Mouse (Mus musculus) adrenal gland, adult 18-20 months (tissue): ENCODE results near the gene Optc. TPM values are rescaled to one million over a fixed set of nuclear protein-coding genes. Genes with fewer than 3 reads are reported as not detected.

ENCODE experiments used
- DNase-seq, 2 experiments: peaks; one replicate each; pipeline ENCODE4 v3.0.0; 2021 to 2022; ENCODE audit warnings: low spot score in 2 of 2
- long read RNA-seq, 2 experiments: library from polyadenylated mRNA; stranded (forward); transcript quantifications; one replicate each; pipeline ENCODE4 v2.0.0; 2021
- total RNA-seq, 2 experiments: library from RNA; stranded (reverse); gene quantifications; 1 replicate in 1 of 2; 2 replicates in 1 of 2; pipeline ENCODE4 v1.2.3; 2021

The Optc gene
- total RNA-seq: 1 to 10 TPM; 1.0 to 1.4 TPM
- long read RNA-seq, experiment 1: 0 reads
- long read RNA-seq, experiment 2: 0 reads

DNA sequence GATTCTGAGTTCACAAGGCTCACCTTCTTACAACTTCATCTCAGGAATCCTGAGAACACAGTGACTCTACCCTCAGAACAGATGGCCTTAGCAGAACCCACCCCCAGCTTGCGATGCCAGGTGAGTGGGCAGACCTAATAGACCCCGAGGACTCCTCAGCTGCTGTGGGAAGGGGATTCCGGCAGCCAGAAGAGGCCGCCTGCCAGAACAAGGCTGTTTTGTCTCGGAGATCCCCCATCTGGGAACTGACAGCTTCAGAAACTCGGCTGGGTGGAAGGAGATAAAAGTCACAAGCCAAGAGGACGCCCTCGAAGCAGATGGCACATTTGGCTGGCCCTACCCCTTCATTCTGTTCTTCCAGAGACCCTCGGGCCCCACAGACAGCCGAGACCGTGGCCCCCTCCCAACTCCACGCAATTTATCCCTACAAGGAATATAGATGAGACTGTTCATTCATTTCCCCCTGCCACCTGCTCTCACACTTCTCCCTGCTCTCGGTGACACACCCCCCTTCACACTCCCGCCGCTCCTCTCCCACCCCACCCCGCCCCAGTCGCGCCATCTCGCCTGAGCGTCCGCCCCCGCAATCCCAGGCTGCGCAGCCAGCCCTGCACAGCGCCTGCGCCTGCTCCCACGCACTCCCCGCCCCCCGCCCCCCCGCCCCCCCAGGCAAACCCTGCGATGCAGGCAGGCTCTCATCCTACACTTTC, at the start of gene Optc:
Optc (minus strand) TSS at position 51 of the 710 bp plus-strand sequence.
- DNase-seq: peak in 1 of 2 experiments; percentile 56

GRCm38 (mm10) chr1:133954009-133954408, 46.2 kb upstream of the Optc start:
- DNase-seq: no peak

DNA sequence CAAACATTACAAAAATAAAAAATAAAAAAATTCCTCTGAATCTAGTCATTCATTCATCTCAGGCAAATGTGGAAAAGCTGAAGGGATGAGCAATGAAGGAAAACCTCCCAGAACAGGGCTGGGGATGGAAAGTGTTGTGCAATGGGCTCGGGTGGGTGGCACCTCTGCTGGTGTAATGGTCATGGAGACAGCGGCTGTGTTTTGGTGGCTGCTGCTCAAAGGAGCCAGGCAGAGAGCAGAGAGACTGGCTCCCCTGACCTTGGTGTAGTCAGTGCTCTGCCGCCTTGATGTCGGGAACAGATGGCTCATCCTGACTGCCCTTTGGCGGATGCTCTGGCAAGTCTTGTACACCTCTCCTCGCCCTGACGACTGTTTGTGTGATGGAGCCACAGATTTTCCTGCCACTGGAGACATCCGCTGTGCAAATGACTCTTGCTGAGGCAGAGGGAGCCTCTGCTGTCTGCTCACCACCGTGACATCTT, 45.5 kb upstream of the Optc start:
- DNase-seq: peak; percentile 49 to 54

DNA sequence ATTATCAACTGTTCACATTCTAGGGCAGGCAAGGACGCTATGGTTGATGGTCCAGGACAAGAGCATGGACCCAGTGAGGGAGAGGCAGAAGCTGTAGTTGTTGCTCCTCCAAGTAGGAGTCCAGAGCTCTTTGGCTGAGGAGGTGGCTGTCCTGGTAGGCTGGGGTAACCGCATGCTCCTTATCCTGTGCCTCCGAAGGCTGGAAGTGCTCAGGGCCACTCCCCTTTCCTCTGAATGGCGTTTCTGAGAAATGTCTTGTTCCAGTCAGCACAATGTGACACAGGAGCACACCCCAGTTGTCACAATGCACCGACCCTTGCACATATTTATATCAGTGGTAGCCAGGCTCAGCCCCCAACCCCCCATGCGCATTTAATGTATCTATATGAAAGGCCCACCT, 43.8 kb upstream of the Optc start:
- no peak for DNase-seq

DNA sequence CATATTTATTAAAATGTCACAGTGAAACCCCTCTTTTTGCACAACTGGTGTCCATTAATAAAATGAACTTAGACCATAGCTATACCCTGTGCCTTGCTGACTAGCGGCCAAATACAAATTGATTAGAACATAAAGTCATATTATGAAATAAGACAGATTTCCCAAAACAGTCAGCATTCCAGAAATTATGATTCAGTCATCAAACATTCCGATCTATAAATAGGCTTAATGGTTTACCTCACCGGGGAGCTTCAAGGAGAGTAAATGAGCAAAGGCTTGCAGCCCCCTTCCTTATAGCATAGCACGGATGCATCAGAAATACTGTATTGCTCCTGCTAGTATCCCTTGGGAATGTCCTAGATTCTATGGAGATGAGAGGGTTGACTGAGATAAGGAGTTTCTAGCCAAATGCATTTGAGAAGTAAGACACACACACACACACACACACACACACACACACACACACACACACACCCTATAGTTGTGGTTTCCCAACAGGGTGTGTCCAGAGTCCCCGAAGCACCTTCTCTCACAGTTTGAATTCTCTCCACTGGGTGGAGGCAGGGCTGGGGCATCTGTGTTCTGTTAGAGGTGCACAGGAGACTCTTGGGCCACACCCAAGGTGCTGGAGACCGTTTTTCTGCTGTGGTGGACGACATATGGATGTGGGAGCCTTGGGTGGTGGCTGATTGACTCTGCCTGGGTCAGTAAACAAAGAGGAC, 42.4 kb upstream of the Optc start:
- DNase-seq: no peak

DNA sequence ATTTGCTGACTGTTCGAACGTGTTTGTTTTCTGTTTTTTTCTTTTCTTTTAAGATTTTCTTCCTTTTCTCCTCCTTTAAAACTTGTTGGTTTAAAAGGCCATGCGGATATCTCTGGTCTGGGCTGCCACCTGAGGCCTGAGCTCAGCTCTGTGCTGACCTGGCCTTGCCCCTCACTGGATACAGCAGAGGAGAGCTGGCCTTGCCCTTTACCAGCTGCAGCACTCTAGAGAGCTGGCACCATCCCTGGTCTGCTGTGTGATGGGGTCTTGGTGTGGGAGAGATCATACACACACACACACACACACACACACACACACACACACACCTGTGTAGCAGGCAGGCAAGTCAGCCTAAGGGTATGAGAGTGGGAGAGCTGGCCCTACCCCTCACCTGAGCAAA, 37.3 kb upstream of the Optc start:
- DNase-seq: peak in 1 of 2 experiments; percentile 16

- DNase-seq: no peak
Observed at GRCm38 (mm10) chr1:133941904-133942303, 34.1 kb upstream of the Optc start.

GRCm38 (mm10) chr1:133941158-133941860, 33.5 kb upstream of the Optc start:
- DNase-seq: no peak

DNA sequence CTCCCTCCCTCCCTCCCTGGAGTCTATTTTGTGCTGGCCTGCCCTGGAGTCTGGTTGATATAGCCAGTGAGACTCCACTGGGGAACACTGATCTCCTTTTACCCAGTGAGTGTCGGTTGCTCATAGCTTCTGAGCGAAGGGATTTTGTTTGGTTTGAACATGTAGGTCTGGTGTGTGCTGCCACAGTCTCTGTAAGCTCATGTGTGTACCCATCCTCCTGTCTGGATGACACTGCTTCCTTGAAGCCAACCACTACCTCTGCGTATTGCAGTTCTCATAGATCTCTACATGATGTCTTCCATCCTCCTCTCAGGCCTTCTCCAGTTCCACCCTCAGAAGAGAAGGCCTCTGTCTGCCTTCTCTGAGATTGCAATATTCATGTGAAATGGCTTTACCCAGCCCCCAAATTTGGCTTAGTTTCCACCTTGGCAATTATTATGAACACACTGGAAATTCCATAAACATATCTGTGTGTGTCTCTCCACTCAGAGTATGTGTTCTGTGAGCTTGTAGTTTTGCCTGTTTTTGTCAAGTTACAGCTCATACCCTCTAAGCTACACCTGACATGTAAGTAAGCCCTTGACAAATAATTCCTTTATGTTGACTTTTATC, 32.8 kb upstream of the Optc start:
- no peak for DNase-seq

DNA sequence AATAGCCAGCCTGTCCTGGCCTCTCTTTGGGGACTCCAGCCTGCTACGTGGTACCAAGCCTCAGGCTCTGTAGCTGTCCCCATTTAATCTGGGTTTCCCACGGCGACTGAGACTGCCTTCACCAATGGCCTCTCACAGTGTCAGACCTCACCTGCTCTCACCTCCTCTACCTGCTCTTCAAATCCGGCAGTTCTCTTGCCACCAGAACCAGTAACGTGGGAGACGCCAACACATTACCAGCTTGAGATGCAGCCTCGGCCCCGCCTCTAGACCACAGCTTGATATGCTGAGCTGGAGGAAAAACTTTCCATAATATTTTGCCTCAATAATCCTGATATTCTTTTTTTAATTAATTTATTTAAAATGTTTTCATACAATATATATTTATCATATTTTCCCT, 31.9 kb upstream of the Optc start:
- no peak for DNase-seq

DNA sequence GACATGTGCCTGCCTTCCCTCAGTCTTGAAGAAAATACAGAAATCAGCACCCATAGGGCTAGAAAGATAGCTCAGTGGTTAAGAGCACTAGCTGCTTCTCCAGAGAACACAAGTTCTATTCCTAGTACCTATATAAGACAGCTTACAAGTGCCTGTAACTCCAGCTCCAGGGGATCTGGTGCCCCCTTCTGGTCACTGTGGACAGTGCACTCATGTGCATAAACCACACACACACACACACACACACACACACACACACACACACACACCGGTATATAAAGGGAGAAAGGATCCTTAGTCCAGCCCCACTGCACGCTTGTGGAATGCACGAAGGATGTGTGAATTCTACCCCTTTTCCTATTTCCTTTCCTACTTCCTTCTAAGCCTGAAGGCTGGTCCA, 28.4 kb upstream of the Optc start:
- no peak for DNase-seq

- DNase-seq: no peak
Observed at GRCm38 (mm10) chr1:133934354-133934963, 26.7 kb upstream of the Optc start.

DNA sequence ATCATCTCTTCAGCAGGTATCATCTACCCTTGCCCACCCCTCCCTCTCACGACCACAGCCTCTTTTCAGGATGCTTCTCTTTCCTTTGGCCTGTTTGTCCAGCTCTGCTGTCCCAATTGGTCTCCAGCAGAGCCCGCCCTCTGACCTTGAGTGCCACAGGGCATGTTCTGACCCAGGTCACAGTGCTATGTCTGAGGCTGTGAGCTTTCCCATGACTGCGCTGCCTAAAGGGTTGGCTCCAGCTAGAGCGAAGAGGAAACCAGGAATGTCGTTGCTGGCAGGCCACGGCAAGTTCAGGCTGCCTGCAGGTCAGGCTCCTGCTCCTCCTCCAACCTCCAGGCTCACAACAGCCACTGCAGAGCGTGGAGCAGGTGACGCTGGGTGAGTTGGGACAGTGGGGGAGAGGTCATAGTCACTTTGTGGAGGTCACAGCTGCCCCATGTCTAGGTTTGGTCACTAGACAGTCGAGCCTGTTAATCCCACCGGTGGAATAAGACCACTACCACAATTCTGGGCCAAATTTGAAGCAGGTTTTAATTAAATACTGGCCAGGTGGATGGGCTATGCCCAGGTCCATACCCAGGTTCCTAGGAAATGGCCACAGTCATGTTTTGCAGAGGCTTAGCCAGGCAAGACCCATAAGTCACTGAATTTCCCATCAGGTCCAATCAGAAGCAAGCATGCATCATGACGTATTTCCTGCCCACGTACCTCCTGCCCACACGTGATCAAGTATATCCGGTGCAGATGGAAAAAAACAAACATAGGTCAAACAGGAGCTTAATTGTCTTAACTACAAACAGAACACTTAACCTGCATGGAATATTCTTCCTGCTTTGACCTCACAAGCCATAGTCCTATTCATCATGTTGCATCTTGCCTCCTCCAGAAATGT, 25.7 kb upstream of the Optc start:
- DNase-seq: no peak

- no peak for DNase-seq
Observed at GRCm38 (mm10) chr1:133929980-133930379, 22.2 kb upstream of the Optc start.

DNA sequence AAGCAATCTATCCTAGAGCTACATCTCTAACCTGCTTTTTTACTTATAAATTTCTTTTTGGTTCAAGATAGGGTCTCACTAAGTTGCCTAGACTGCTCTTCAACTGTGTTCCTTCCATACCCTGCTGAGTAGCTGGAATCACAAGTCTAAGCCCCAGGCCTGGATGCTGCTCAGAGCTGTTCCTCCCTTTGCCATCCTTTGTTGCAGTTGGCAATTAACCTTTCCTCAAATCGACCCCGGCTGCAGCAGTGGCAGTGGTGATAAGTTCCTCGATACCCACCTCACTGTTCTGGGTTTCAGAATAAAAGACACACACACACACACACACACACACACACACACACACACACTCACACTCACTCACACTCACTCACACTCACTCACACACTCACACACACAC, 17.4 kb upstream of the Optc start:
- DNase-seq: no peak

- DNase-seq: no peak
Observed at GRCm38 (mm10) chr1:133924141-133924875, 16.5 kb upstream of the Optc start.

- no peak for DNase-seq
Observed at GRCm38 (mm10) chr1:133923071-133923470, 15.3 kb upstream of the Optc start.

DNA sequence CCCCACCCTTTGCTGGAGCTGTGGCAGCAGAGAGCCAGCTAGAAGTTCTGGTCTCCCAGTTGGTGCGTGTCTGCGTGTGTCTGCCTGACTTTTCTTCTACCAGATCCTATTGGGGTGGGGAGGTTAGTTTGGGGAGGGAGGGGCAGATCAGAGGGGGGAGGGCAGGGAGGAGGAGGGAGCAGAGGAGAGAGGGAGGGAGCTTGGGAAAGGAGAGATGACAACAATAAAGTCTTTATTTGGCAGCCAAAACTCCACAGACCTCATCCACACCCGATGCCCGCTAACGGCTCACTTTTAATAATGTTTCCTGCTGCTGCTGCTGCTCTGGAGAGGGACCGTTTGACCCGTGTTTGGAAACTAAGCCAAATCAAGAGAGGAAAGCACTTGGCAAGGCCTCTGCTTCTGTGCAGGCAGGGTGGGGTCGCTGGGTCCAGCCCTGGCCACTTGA, 13.5 kb upstream of the Optc start, which contains the start of gene Prelp:
Prelp (minus strand) TSS at position 111 of the 448 bp plus-strand sequence.
- DNase-seq: no peak

GRCm38 (mm10) chr1:133920876-133921275, 13.1 kb upstream of the Optc start:
- no peak for DNase-seq
